Mouse (Mus musculus) G1E (cell line): ENCODE measurements around the gene Prr7.

ENCODE experiments used
- CTCF ChIP-seq: IDR thresholded peaks from 2 replicates; pipeline ENCODE4 v1.5.1; 2012; ENCODE audit warnings: low read depth, low read length, inconsistent platforms, mixed read lengths
- GATA1 ChIP-seq: IDR thresholded peaks from 2 replicates; pipeline ENCODE4 v1.6.1; 2012; ENCODE audit warnings: borderline replicate concordance, low read length, inconsistent platforms, mixed read lengths

DNA sequence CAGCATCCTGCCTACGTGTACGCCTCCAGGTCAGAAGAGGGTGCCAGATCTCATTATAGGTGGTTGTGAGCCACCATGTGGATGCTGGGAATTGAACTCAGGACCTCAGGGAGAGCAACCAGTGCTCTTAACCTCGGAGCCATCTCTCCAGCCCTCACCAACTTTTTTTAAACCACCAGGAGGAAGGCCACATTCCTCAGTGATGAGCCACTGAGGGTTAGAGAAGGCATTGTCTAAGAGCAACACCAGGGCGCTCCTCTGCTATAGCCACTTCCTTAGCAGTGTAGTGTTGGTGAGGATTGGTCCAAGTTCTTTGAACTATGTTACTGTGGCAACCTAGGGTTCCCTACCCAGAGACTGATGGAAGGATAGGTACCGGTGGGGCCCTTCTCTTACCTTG is 11.7 kb downstream of the Prr7 start:
- no peak for TF ChIP-seq GATA1
- no peak for TF ChIP-seq CTCF
